12 mouse cellular contexts compared by ENCODE assay signal in the genomic region with DNA sequence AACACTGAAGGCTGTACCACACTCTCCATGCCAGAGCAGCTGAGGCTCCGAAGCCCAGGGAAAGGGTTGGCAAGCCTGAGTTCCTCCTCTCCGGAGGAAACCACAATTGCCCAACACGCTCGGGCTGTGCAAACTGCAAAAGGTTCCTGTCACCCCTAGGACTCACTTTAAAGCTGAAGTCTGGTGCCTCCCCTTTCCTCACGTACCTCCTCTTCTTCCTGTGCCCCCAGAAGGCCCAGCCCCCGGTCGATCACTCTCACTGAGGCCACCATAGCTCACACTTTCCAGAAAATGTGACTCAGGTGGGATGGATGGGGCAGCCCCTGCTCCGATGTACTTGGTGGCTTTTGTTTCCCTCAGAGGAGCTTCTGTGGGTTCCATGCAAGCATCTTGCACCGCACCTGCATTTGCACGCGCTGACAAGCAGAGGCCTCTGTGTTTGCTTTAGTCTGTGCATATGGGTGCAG. TPM values are rescaled to one million over a fixed set of nuclear protein-coding genes. Genes with fewer than 3 reads are reported as not detected.
A peak's percentile ranks its signal among the peaks of the same experiment; 100 is the strongest.
DNase-seq lines count a peak whose midpoint lies in the region; ATAC-seq lines count a peak whose summit lies in the region.
"Had no signal": no experiment of that assay in that cellular context is flagged by ENCODE, and none has a peak within 500 bp of the region (broad histone marks: within the 10 kb centered on the region; RNA-seq: fewer than 3 reads in every experiment).

A gene (minus strand): TSS at position 137 of the 467 bp plus-strand sequence.

- no peaks in the 10 kb centered on the region for H3K27me3 ChIP-seq in embryonic facial prominence, embryonic 14.5 days (replicated peaks; ENCODE audit: control insufficient read depth, insufficient read depth, low read length)
- no peaks in the 10 kb centered on the region for H3K27me3 ChIP-seq in embryonic facial prominence, embryonic 10.5 days (replicated peaks; ENCODE audit: low read depth, poor library complexity, severe bottlenecking)
- H3K27me3 ChIP-seq in liver, embryonic 15.5 days, result no peaks in the 10 kb centered on the region
- H3K27me3 ChIP-seq in kidney, embryonic 14.5 days (ENCODE audit: control insufficient read depth, insufficient read depth, low read length), result no peaks in the 10 kb centered on the region
- H3K27me3 ChIP-seq: limb, embryonic 13.5 days had no signal

- no peak within 1 kb of the TSS for H3K4me2 ChIP-seq in embryonic facial prominence, embryonic 14.5 days (ENCODE audit: low read depth, low read length)
- peak within 1 kb of the TSS; percentile 25 for H3K4me2 ChIP-seq in liver, embryonic 15.5 days
- H3K4me2 ChIP-seq in kidney, embryonic 14.5 days (replicated peaks; ENCODE audit: low read depth, low read length), result no peak within 1 kb of the TSS
- H3K4me2 ChIP-seq: limb, embryonic 13.5 days had no signal

- no peak within 1 kb of the TSS for H3K9ac ChIP-seq in embryonic facial prominence, embryonic 14.5 days (ENCODE audit: low read depth, low read length)
- no peak within 1 kb of the TSS; the same call in 1 of the 2 replicates for H3K9ac ChIP-seq in liver, embryonic 15.5 days
- H3K9ac ChIP-seq in kidney, embryonic 14.5 days (ENCODE audit: low read depth, low read length), result no peak within 1 kb of the TSS
- H3K9ac ChIP-seq: limb, embryonic 13.5 days had no signal

- DNase-seq in embryonic facial prominence, embryonic 14.5 days (ENCODE audit: low spot score), result peak; percentile 6
- no peak for DNase-seq in embryonic facial prominence, embryonic 10.5 days (ENCODE audit: low spot score)
- peak; percentile 9 to 29 for DNase-seq in CD8-positive naive resting alpha-beta T cell, adult 2 months (ENCODE audit: low read depth in 2 of 2, low spot score in 2 of 2)
- DNase-seq in skeletal muscle tissue, adult 2 months (ENCODE audit: low read depth, low spot score), result peak; percentile 18
- DNase-seq in ovary, postnatal 36 days (ENCODE audit: low spot score), result no peak
- DNase-seq in cerebellum, postnatal 36 days, result no peak
- DNase-seq: cerebellum, postnatal 25 days; kidney, adult 8-10 months had no signal

- 78% methylated on average over 11 of the region's 11 CpGs for WGBS in embryonic facial prominence, embryonic 14.5 days
- WGBS in embryonic facial prominence, embryonic 10.5 days, result 84% methylated on average over 11 of the region's 11 CpGs
- 17% methylated on average over 11 of the region's 11 CpGs for WGBS in liver, embryonic 15.5 days (ENCODE audit: insufficient replicate concordance)
- WGBS in kidney, embryonic 14.5 days, result 80% methylated on average over 11 of the region's 11 CpGs

- ATAC-seq in embryonic facial prominence, embryonic 14.5 days (ENCODE audit: low read depth), result no peak
- ATAC-seq in liver, embryonic 15.5 days (ENCODE audit: insufficient read depth), result peak; percentile 27; the same call in 1 of the 2 replicates
- no peak for ATAC-seq in kidney, embryonic 14.5 days (ENCODE audit: low FRiP score, low TSS enrichment)

- H3K9me3 ChIP-seq in embryonic facial prominence, embryonic 14.5 days (ENCODE audit: control insufficient read depth, low read length), result no peaks in the 10 kb centered on the region
- H3K9me3 ChIP-seq in embryonic facial prominence, embryonic 10.5 days, result no peaks in the 10 kb centered on the region
- no peaks in the 10 kb centered on the region for H3K9me3 ChIP-seq in liver, embryonic 15.5 days (replicated peaks)
- no peaks in the 10 kb centered on the region for H3K9me3 ChIP-seq in kidney, embryonic 14.5 days (ENCODE audit: control insufficient read depth, low read length)
- H3K9me3 ChIP-seq: limb, embryonic 13.5 days had no signal

- no peak within 1 kb of the TSS for H3K27ac ChIP-seq in embryonic facial prominence, embryonic 14.5 days (replicated peaks; ENCODE audit: low read depth, low read length)
- no peak within 1 kb of the TSS for H3K27ac ChIP-seq in embryonic facial prominence, embryonic 10.5 days (replicated peaks)
- H3K27ac ChIP-seq in liver, embryonic 15.5 days (replicated peaks), result no peak within 1 kb of the TSS
- no peak within 1 kb of the TSS for H3K27ac ChIP-seq in kidney, embryonic 14.5 days (ENCODE audit: low read depth, low read length)
- H3K27ac ChIP-seq: limb, embryonic 13.5 days had no signal

- H3K4me3 ChIP-seq in embryonic facial prominence, embryonic 14.5 days (ENCODE audit: low read depth, low read length), result no peak within 1 kb of the TSS
- no peak within 1 kb of the TSS for H3K4me3 ChIP-seq in embryonic facial prominence, embryonic 10.5 days
- peak within 1 kb of the TSS; percentile 34 for H3K4me3 ChIP-seq in liver, embryonic 15.5 days (replicated peaks)
- no peak within 1 kb of the TSS for H3K4me3 ChIP-seq in kidney, embryonic 14.5 days (ENCODE audit: low read length)
- H3K4me3 ChIP-seq: limb, embryonic 13.5 days had no signal

- no peaks in the 10 kb centered on the region for H3K36me3 ChIP-seq in embryonic facial prominence, embryonic 14.5 days (ENCODE audit: control insufficient read depth, insufficient read depth, low read length)
- H3K36me3 ChIP-seq in embryonic facial prominence, embryonic 10.5 days (replicated peaks), result no peaks in the 10 kb centered on the region
- H3K36me3 ChIP-seq in liver, embryonic 15.5 days (replicated peaks), result no peaks in the 10 kb centered on the region
- no peaks in the 10 kb centered on the region for H3K36me3 ChIP-seq in kidney, embryonic 14.5 days (ENCODE audit: control insufficient read depth, insufficient read depth, low read length)
- H3K36me3 ChIP-seq: limb, embryonic 13.5 days had no signal

- no peaks in the 10 kb centered on the region for H3K4me1 ChIP-seq in embryonic facial prominence, embryonic 14.5 days (ENCODE audit: control insufficient read depth, insufficient read depth, low read length)
- H3K4me1 ChIP-seq in embryonic facial prominence, embryonic 10.5 days, result no peaks in the 10 kb centered on the region
- peaks cover 22% of the 10 kb centered on the region for H3K4me1 ChIP-seq in liver, embryonic 15.5 days (replicated peaks)
- H3K4me1 ChIP-seq in kidney, embryonic 14.5 days (ENCODE audit: control insufficient read depth, insufficient read depth, low read length), result no peaks in the 10 kb centered on the region
- H3K4me1 ChIP-seq: limb, embryonic 13.5 days had no signal

RNA-seq across cellular contexts. Expression of the gene that starts here (rescaled TPM):
- polyA plus RNA-seq in embryonic facial prominence, embryonic 14.5 days (2014; fragmentation: Nextera tagmentation; extraction: Ambion mirVana), result 0.08 TPM in 1 of 2 replicates, not detected in the other
- 0.08 TPM in 1 of 2 replicates, not detected in the other for polyA plus RNA-seq in embryonic facial prominence, embryonic 10.5 days (2016; fragmentation: Nextera tagmentation; extraction: Ambion mirVana)
- polyA plus RNA-seq in liver, embryonic 15.5 days (2015; fragmentation: Nextera tagmentation; extraction: Ambion mirVana), result 1.3 and 1.4 TPM in 2 replicates
- not detected in 2 replicates for polyA plus RNA-seq in kidney, embryonic 14.5 days (2014; fragmentation: Nextera tagmentation; extraction: Ambion mirVana)
- polyA plus RNA-seq: neural tube, embryonic 14.5 days had no signal

Comparison
In these comparisons a context has a peak if more than half of its experiments do, and no peak if none do; other contexts are left out.
1. Peak in DNase-seq in embryonic facial prominence, embryonic 14.5 days; RNA of the gene not detected or under 1 TPM.
2. DNase-seq: peak in CD8-positive naive resting alpha-beta T cell, adult 2 months (2 of 2) and skeletal muscle tissue, adult 2 months (single experiment); none in embryonic facial prominence, embryonic 10.5 days (single experiment), ovary, postnatal 36 days (single experiment) and cerebellum, postnatal 36 days (0 of 2).